Mouse (Mus musculus) lung, postnatal 0 days (tissue): ENCODE data around the gene Ctc1.

Source experiments
- CTCF ChIP-seq: IDR thresholded peaks from 2 replicates; pipeline ENCODE4 v1.5.1; 2016; ENCODE audit warnings: antibody characterized with exemption, mild to moderate bottlenecking
- EP300 ChIP-seq: IDR thresholded peaks from 2 replicates; pipeline ENCODE4 v1.6.1; 2016; ENCODE audit warnings: antibody characterized with exemption, mild to moderate bottlenecking, control low read depth

DNA sequence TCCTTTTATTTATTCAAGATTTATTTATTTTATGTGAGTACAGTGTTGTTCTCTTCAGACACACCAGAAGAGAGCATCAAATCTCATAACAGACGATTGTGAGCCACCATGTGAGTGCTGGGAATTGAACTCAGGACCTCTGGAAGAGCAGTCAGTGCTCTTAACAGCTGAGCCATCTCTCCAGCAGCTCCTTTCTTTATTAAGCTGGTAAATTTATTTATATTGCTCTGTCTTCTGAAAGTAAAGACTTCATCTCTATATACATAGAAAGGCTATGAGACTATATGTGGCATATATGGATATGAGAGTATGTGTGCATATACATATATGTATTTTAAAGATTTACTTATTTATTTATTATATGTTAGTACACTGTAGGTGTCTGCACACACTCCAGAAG is 6.2 kb upstream of the Ctc1 start:
- TF ChIP-seq CTCF (no peak), EP300 (no peak)
